19 mouse cellular contexts compared by ENCODE assay signal in genomic region chr5:134508965-134509364, GRCm38 (mm10). TPM values are rescaled to one million over a fixed set of nuclear protein-coding genes. Genes with fewer than 3 reads are reported as not detected.
"Had no signal": no experiment of that assay in that cellular context is flagged by ENCODE, and none has a peak within 500 bp of the region (broad histone marks: within the 10 kb centered on the region; RNA-seq: fewer than 3 reads in every experiment).

No protein-coding gene starts in this region.

- ATAC-seq: intestine, embryonic 15.5 days; liver, postnatal 0 days; midbrain, embryonic 16.5 days had no signal

- DNase-seq: kidney, adult 18-20 months; kidney, postnatal 10 days; kidney, postnatal 4 days; liver; liver, embryonic 13.5 days; liver, postnatal 0 days; retina, postnatal 1 day; right cerebral cortex, postnatal 4 days; spleen, adult 18-20 months; thymus, adult 2 months; thymus, postnatal 36 days had no signal

- H3K9ac ChIP-seq: intestine, embryonic 15.5 days; liver, embryonic 13.5 days; liver, postnatal 0 days; lung, embryonic 15.5 days; midbrain, embryonic 12.5 days; neural tube, embryonic 13.5 days; stomach, embryonic 15.5 days had no signal

- H3K4me2 ChIP-seq: intestine, embryonic 15.5 days; liver, embryonic 13.5 days; lung, embryonic 15.5 days; midbrain, embryonic 12.5 days; neural tube, embryonic 13.5 days; stomach, embryonic 15.5 days had no signal

- H3K4me3 ChIP-seq: intestine, embryonic 15.5 days; liver, embryonic 13.5 days; lung, embryonic 15.5 days; midbrain, embryonic 12.5 days; neural tube, embryonic 13.5 days; stomach, embryonic 15.5 days had no signal

- H3K27ac ChIP-seq: intestine, embryonic 15.5 days; liver, embryonic 13.5 days; lung, embryonic 15.5 days; midbrain, embryonic 12.5 days; neural tube, embryonic 13.5 days; stomach, embryonic 15.5 days had no signal

- H3K27me3 ChIP-seq: intestine, embryonic 15.5 days; liver, embryonic 13.5 days; lung, embryonic 15.5 days; midbrain, embryonic 12.5 days; neural tube, embryonic 13.5 days; stomach, embryonic 15.5 days had no signal

- H3K9me3 ChIP-seq: intestine, embryonic 15.5 days; liver, embryonic 13.5 days; lung, embryonic 15.5 days; midbrain, embryonic 12.5 days; neural tube, embryonic 13.5 days; stomach, embryonic 15.5 days had no signal

- H3K4me1 ChIP-seq: liver, embryonic 13.5 days; midbrain, embryonic 12.5 days; stomach, embryonic 15.5 days had no signal

RNA-seq across cellular contexts. Expression of gene Syna, which starts 51.0 kb away (rescaled TPM):
- total RNA-seq: megakaryocyte-erythroid progenitor cell, adult 5-6 weeks had no signal
- polyA plus RNA-seq: limb, embryonic 11.5 days; liver, embryonic 13.5 days; liver, postnatal 0 days had no signal
